7 mouse cellular contexts compared by ENCODE assay signal in the genomic region with DNA sequence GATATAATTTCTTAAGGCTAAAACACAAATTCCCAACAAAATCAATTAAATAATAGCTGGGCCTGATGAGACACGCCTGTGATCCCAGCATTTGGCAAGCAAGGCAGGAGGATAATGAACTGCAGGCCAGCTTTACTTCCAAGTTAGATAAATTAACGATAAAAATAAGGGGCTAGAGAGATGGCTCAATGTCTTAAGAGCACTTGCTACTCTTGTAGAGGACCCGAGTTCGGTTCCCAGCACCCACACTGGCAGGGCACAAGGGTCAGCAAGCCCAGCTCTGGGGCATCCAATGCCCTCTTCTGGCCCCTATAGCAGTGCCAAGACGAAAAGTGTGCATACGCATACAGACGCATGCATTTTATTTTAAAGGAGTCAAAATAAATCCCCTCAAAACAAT. TPM values are rescaled to one million over a fixed set of nuclear protein-coding genes. Genes with fewer than 3 reads are reported as not detected.
DNase-seq lines count a peak whose midpoint lies in the region; ATAC-seq lines count a peak whose summit lies in the region.

No protein-coding gene starts in this region.

- H3K27me3 ChIP-seq in megakaryocyte, embryonic 14.5 days (replicated peaks), result no peaks in the 10 kb centered on the region
- no peaks in the 10 kb centered on the region for H3K27me3 ChIP-seq in hindbrain, embryonic 11.5 days (ENCODE audit: control insufficient read depth, insufficient read depth, low read length)
- no peaks in the 10 kb centered on the region for H3K27me3 ChIP-seq in midbrain, embryonic 15.5 days (replicated peaks)

- H3K9ac ChIP-seq in hindbrain, embryonic 11.5 days (ENCODE audit: low read depth, low read length), result peak overlapping the region; percentile 98
- H3K9ac ChIP-seq in midbrain, embryonic 15.5 days, result peak overlapping the region; percentile 93

- ATAC-seq in megakaryocyte, adult 5-6 weeks (ENCODE audit: poor library complexity, severe bottlenecking), result no peak
- peak; percentile 21; the same call in 1 of the 2 replicates for ATAC-seq in hindbrain, embryonic 11.5 days (ENCODE audit: low FRiP score)
- ATAC-seq in midbrain, embryonic 15.5 days (replicated peaks), result peak; percentile 27

- H3K4me3 ChIP-seq in megakaryocyte, embryonic 14.5 days (replicated peaks), result peak overlapping the region; percentile 94
- H3K4me3 ChIP-seq in hindbrain, embryonic 11.5 days (ENCODE audit: low read depth, low read length), result peak overlapping the region; percentile 95
- H3K4me3 ChIP-seq in midbrain, embryonic 15.5 days, result peak overlapping the region; percentile 64

- DNase-seq in cerebellum, adult 9-11 months, result peak; percentile 72
- DNase-seq in hindbrain, embryonic 11.5 days (ENCODE audit: low spot score), result no peak
- DNase-seq in layer of hippocampus, adult 9-11 months, result no peak
- no peak for DNase-seq in adrenal gland, adult (ENCODE audit: inconsistent age in 2 of 2, low spot score in 1 of 2)

- H3K36me3 ChIP-seq in megakaryocyte, embryonic 14.5 days (replicated peaks; ENCODE audit: low read length), result peaks cover 24% of the 10 kb centered on the region
- H3K36me3 ChIP-seq in hindbrain, embryonic 11.5 days (ENCODE audit: control insufficient read depth, insufficient read depth, low read length), result 0 out of 2 replicates have a peak, but pooled peaks cover 2% of the 10 kb centered on the region
- H3K36me3 ChIP-seq in midbrain, embryonic 15.5 days (replicated peaks), result peaks cover 16% of the 10 kb centered on the region

- peaks cover 42% of the 10 kb centered on the region for H3K4me1 ChIP-seq in megakaryocyte, embryonic 14.5 days
- no peaks in the 10 kb centered on the region for H3K4me1 ChIP-seq in hindbrain, embryonic 11.5 days (replicated peaks; ENCODE audit: control insufficient read depth, insufficient read depth, low read length)
- H3K4me1 ChIP-seq in midbrain, embryonic 15.5 days, result peaks cover 20% of the 10 kb centered on the region

- peak overlapping the region; percentile 55 for H3K4me2 ChIP-seq in hindbrain, embryonic 11.5 days (replicated peaks; ENCODE audit: low read depth, low read length)
- peak overlapping the region; percentile 70 for H3K4me2 ChIP-seq in midbrain, embryonic 15.5 days

- WGBS in hindbrain, embryonic 11.5 days, result 39% methylated on average over 7 of the region's 7 CpGs
- 37% methylated on average over 7 of the region's 7 CpGs for WGBS in midbrain, embryonic 15.5 days

- peak overlapping the region; percentile 84; the same call in 1 of the 2 replicates for H3K27ac ChIP-seq in hindbrain, embryonic 11.5 days (ENCODE audit: low read depth, low read length)
- H3K27ac ChIP-seq in midbrain, embryonic 15.5 days, result peak overlapping the region; percentile 83

- H3K9me3 ChIP-seq in megakaryocyte, embryonic 14.5 days, result no peaks in the 10 kb centered on the region
- H3K9me3 ChIP-seq in hindbrain, embryonic 11.5 days (ENCODE audit: control insufficient read depth, low read length), result no peaks in the 10 kb centered on the region
- H3K9me3 ChIP-seq in midbrain, embryonic 15.5 days, result no peaks in the 10 kb centered on the region

RNA-seq across cellular contexts. Expression of a gene that starts 0.8 kb away (rescaled TPM):
- 1.9 and 3.3 TPM in 2 replicates for polyA plus RNA-seq in megakaryocyte, embryonic 14.5 days (2012; ENCODE audit: insufficient read depth, low replicate concordance)
- 6.5 and 7.3 TPM in 2 replicates for total RNA-seq in megakaryocyte, adult 5-6 weeks (2015)
- 4.1 and 5.2 TPM in 2 replicates for total RNA-seq in megakaryocyte, adult 5-6 weeks (2017)
- 85.9 and 98.4 TPM in 2 replicates for polyA plus RNA-seq in hindbrain, embryonic 11.5 days (2014; fragmentation: Nextera tagmentation; extraction: Ambion mirVana)
- 56.8 and 59.1 TPM in 2 replicates for polyA plus RNA-seq in midbrain, embryonic 15.5 days (2015; fragmentation: Nextera tagmentation; extraction: Ambion mirVana)

Comparison
In these comparisons a context has a peak if more than half of its experiments do, and no peak if none do; other contexts are left out.
1. RNA of a gene that starts 0.8 kb away (polyA plus RNA-seq): 85.9 to 98.4 TPM in hindbrain, embryonic 11.5 days and 56.8 to 59.1 TPM in midbrain, embryonic 15.5 days; 1.9 to 3.3 TPM in megakaryocyte, embryonic 14.5 days; every median in the first group is over 10 times any median in the second.
2. Peak in every context shown above with its lines, with median percentiles within 50 percentile points of each other: H3K4me3 ChIP-seq.